Mouse (Mus musculus): ENCODE measurements at regions not wholly inside any gene's neighbourhood (a gene's known extent, or its start where the extent isn't known, plus 50 kb on each side); places are given as distances from the start of the nearest gene placed in this dataset.

DNA sequence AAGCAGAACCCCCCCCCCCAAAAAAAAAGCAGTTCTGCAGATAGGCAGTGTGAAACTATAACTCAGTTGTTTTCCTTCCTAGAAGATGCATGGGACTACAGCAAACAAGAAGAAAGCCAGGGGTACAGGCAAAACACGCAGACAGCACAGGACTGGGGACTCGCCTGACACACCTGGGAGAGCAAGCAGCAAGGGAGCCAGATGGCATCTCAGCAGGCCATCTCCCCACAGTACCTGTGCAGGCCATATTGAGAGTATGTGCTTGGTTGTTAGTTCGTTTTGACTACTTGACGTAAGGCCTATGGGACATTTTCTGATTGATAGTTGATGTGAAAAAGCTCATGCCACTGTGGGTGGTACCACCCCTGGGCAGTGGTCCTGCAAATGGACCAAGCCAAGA is 113.4 kb upstream of the Hes1 start:
- DNase-seq (ENCODE audit: low spot score) = no peak

DNA sequence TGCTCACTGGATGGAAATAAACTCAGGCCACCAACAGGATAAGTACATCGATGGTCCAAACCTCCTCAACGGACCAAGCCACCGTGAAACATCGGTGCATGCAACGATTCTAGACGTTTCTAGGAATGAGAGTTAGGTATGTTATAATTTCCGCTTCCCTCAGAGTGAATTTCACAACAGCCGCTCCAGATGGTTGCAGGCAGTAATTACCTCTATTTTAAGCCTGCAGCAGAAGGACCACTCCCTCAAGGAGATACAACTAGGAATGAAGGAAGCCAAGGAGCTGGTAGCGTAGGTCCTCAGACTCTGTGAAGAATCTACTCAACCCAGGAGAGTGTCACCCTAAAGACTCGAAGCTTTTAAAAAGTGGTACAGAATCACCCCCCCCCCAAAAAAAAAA is 109.5 kb upstream of the Hes1 start:
- peak; percentile 19 for DNase-seq (ENCODE audit: low spot score)

DNA sequence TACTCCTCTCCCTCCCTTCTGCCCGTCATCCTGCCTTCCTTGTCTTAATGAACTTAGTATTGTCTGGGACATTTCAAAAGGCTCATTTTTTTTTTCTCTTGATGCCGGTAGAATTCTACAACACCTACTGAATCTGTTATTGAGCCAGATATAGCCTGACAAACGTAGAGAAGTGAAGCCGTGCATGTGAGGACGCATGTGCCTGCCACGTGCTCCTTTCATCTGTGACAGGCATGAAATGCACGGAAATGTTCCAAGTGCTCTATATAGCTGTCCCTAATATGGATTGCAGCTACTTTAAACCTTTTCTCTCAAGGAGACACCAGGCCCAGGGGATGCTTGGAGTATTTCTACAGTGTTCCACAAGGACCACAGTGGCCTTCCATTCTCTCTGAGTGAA is 107.3 kb upstream of the Hes1 start:
- no peak for DNase-seq (ENCODE audit: low spot score)

- no peak for DNase-seq (ENCODE audit: low spot score)
Observed at GRCm38 (mm10) chr16:29959939-29960637, 104.1 kb upstream of the Hes1 start.

GRCm38 (mm10) chr16:29963284-29963683 is 100.9 kb upstream of the Hes1 start:
- no peak for DNase-seq (ENCODE audit: low spot score)

GRCm38 (mm10) chr16:29964563-29964962 is 99.6 kb upstream of the Hes1 start:
- DNase-seq (ENCODE audit: low spot score) = no peak

- DNase-seq (ENCODE audit: low spot score) = no peak
Observed at GRCm38 (mm10) chr16:29968743-29969142, 95.4 kb upstream of the Hes1 start.

GRCm38 (mm10) chr16:29972741-29973141 is 91.4 kb upstream of the Hes1 start:
- no peak for DNase-seq (ENCODE audit: low spot score)

DNA sequence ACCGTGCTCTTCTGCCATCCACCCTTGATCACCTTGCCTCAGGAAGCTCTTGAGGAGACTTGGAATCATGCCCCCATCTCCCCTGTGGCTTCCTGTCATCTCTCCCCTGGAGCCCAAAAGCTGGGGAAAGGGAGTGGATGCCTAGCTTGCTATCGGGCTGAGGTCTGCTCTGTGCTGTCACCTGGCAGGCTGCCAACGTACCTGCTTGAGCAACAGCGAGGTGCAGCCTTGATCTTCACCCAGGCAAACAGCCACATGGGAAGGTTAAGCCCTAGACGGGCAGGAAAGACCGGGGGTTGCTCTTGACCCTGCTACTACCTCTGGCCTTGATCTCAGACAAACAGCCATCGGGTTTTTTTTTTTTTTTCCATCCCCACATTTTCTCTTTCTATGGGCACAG is 90.9 kb upstream of the Hes1 start:
- DNase-seq (ENCODE audit: low spot score) = no peak

DNA sequence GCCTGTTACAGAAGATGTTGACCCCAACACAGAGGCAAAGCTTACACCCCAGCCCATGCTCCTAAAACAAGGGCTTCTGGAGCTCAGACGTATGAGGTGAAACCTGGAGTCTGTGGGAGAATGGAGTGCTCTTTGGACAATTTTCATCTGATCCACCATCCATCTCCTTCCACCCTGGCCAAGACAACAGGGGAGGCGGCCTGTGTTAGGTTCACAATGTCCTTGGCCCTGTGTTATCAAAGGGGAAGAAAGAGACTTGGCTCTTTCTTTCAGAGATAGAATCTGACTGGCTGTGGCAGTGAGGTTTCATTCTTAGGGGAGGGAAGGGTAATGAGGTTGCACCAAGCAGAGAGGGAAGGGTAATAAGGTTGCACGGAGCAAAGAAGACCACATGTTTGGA is 88.4 kb upstream of the Hes1 start:
- no peak for DNase-seq (ENCODE audit: low spot score)

DNA sequence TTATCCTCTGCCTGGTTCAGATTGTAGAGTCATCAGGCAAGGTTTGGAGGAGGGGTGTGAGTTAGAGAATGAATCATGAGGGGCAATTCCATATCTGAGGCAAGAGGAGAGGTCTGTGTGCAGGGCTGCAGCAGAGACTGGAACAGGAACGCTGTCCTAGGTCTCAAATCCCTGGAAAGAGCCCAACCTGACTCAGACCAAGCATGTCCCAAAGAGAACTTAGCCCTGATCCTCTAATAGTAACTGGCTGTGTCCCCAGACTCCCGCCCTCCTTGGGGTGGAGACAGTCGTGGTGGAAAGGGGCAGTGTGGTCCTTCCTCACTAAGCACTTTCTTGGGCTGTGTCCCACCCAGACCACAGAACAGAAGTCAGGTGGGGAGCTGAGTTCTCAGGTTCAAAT is 87.2 kb upstream of the Hes1 start:
- no peak for DNase-seq (ENCODE audit: low spot score)

GRCm38 (mm10) chr16:29977711-29978110 is 86.5 kb upstream of the Hes1 start:
- no peak for DNase-seq (ENCODE audit: low spot score)

GRCm38 (mm10) chr16:29979066-29979465 is 85.1 kb upstream of the Hes1 start:
- no peak for DNase-seq (ENCODE audit: low spot score)

GRCm38 (mm10) chr16:29981543-29981942 is 82.6 kb upstream of the Hes1 start:
- DNase-seq (ENCODE audit: low spot score) = no peak

DNA sequence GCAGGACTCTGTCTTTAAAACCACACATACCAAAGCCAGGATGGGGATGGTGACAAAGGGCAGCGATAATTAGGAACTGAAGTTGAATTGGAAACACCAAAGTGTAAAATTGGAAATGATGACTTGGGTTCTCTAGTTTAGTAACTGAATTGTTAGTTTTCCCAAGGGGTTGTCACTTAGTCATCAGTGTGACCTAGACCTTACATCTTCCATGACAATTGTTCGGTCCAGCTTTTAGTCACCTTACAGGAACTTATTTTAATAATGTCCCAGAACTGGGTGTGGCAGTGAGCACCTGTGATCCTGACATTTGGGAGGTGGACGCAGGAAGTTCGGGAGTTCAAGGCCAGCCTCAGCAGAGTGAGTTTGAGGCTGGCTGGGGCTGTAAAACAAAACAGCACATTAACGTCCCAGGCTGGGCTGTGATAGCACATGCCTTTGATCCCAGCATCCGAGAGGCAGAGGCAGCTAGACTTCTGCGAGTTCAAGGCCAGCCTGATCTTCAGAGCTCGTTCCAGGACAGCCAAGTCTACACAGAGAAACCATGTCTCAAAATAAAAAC is 81.9 kb upstream of the Hes1 start:
- DNase-seq (ENCODE audit: low spot score) = no peak

- no peak for DNase-seq (ENCODE audit: low spot score)
Observed at GRCm38 (mm10) chr16:29983161-29983560, 81.0 kb upstream of the Hes1 start.

DNA sequence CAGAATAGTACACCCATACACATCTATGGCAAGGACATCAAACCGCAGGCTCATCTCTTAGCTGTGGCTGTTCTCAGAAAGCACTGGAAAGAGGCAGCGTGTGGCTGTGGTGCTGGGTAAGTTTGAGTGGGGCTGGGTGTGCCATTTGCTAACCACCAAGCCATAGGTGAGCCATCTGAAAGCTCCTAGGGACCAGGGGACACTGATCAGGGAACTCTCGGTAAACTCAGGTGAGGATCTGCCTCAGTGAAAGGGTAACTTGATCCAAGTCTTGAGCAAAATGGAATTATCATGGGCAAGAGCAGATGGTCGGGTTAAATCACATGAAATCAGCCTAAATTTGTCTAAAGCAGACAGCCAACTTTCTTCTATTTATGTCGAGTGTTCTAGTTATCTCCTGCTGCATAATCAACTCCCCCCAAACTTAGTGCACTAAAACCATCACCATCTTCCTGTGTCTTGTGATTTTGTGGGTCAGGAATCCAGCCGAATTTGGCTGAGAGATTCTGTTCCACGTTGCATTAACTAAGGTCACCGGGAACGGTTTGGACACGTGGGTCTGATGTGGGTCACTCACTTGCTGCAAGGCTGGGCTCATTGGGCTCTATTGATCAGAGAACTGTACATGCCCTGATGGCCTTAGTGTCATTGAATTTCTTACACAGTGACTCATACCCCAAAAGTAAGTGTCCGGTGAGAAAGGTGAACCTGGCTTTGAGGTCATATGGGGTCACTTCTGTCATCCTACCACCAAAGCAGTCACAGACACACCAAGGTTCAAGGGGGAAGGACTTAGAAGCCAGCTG is 78.9 kb upstream of the Hes1 start:
- no peak for DNase-seq (ENCODE audit: low spot score)

- DNase-seq (ENCODE audit: low spot score) = no peak
Observed at GRCm38 (mm10) chr16:29987595-29987994, 76.6 kb upstream of the Hes1 start.

- no peak for DNase-seq (ENCODE audit: low spot score)
Observed at GRCm38 (mm10) chr16:29987999-29988398, 76.2 kb upstream of the Hes1 start.

- DNase-seq (ENCODE audit: low spot score) = no peak
Observed at GRCm38 (mm10) chr16:29989308-29989707, 74.9 kb upstream of the Hes1 start.

DNA sequence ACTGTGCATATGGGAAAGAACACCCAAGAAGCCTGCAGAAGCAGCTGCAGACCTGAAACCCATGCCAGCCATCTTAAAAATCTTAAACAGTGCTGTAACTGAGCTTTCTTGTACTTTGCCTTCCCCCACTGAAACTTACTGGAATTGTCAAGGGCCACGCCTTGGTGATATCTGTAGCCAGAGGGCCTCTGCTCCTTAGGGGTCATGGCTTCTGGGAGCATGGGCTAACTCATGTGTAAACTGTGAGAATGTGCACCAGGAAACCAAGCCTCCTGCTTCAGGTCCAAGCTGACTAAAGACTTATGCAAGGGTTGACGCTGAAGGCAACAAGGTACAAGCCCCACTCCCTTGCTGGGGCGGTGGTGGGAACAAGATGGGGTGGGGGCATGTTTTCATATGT is 73.8 kb upstream of the Hes1 start:
- DNase-seq (ENCODE audit: low spot score) = no peak

- peak; percentile 13 for DNase-seq (ENCODE audit: low spot score)
Observed at GRCm38 (mm10) chr16:29990795-29991587, 73.2 kb upstream of the Hes1 start.
